Mouse (Mus musculus): Measurements from ENCODE around the gene Etv1. TPM values are rescaled to one million over a fixed set of nuclear protein-coding genes. Genes with fewer than 3 reads are reported as not detected.

Gene Etv1
- 10 to 100 TPM; 79.8 to 84.4 TPM for total RNA-seq (2021)
- long read RNA-seq, experiment 1, full-length matches to known transcripts, result 5 of 13 reads
- long read RNA-seq, experiment 1, partial matches to known transcripts, result 6 of 13 reads
- long read RNA-seq, experiment 1, other reads (novel, unspliced or antisense), result 2 of 13 reads
- long read RNA-seq, experiment 2, full-length matches to known transcripts, result 16 of 22 reads
- long read RNA-seq, experiment 2, partial matches to known transcripts, result 4 of 22 reads
- long read RNA-seq, experiment 2, other reads (novel, unspliced or antisense), result 2 of 22 reads

GRCm38 (mm10) chr12:38779186-38779777 lies at the start of gene Etv1:
Gene Etv1 (plus strand): TSS chr12:38779380.
- peak in 1 of 2 experiments; percentile 40 for DNase-seq (ENCODE audit: low spot score in 2 of 2)
- Histone ChIP-seq H3K27ac (peak within 1 kb of the TSS; percentile 96), H3K4me3 (peak within 1 kb of the TSS; percentile 74)
- TF ChIP-seq CTCF (conservative IDR thresholded peaks at IDR 0.05), result no peak

- no peak overlapping the region for H3K4me3 ChIP-seq
- no peak for DNase-seq (ENCODE audit: low spot score in 2 of 2)
- no peak for TF ChIP-seq CTCF (conservative IDR thresholded peaks at IDR 0.05)
These were observed 49.5 kb upstream of the Etv1 start for GRCm38 (mm10) chr12:38729661-38730060.

GRCm38 (mm10) chr12:38730791-38731190 lies 48.4 kb upstream of the Etv1 start:
- Histone ChIP-seq H3K27ac (no peak overlapping the region), H3K4me3 (no peak overlapping the region)
- no peak for TF ChIP-seq CTCF (conservative IDR thresholded peaks at IDR 0.05)
- DNase-seq (ENCODE audit: low spot score in 2 of 2), result no peak

More at GRCm38 (mm10) chr12:38729661-38730060, 49.5 kb upstream of the Etv1 start:
- H3K27ac ChIP-seq, result no peak overlapping the region

- no peak for DNase-seq (ENCODE audit: low spot score in 2 of 2)
- Histone ChIP-seq H3K27ac (no peak overlapping the region), H3K4me3 (no peak overlapping the region)
- TF ChIP-seq CTCF (conservative IDR thresholded peaks at IDR 0.05), result no peak
These were observed 19.9 kb upstream of the Etv1 start for GRCm38 (mm10) chr12:38759322-38759721.

- no peak overlapping the region for H3K4me3 ChIP-seq
- no peak for TF ChIP-seq CTCF (conservative IDR thresholded peaks at IDR 0.05)
- H3K27ac ChIP-seq, result no peak overlapping the region
- no peak for DNase-seq (ENCODE audit: low spot score in 2 of 2)
These were observed 1.9 kb upstream of the Etv1 start for GRCm38 (mm10) chr12:38777316-38777715.

GRCm38 (mm10) chr12:38777957-38778298 lies 1.3 kb upstream of the Etv1 start:
- no peak for TF ChIP-seq CTCF (conservative IDR thresholded peaks at IDR 0.05)
- no peak for DNase-seq (ENCODE audit: low spot score in 2 of 2)
- Histone ChIP-seq H3K27ac (no peak overlapping the region), H3K4me3 (peak overlapping the region; percentile 74)

- DNase-seq (ENCODE audit: low spot score in 2 of 2), result peak; percentile 75 to 85
- Histone ChIP-seq H3K27ac (peak overlapping the region; percentile 96), H3K4me3 (peak overlapping the region; percentile 74)
- peak; percentile 56 for TF ChIP-seq CTCF (conservative IDR thresholded peaks at IDR 0.05)
These were observed 693 bp upstream of the Etv1 start for GRCm38 (mm10) chr12:38778299-38779075.

- peak; percentile 71 to 85 for DNase-seq (ENCODE audit: low spot score in 2 of 2)
- TF ChIP-seq CTCF (conservative IDR thresholded peaks at IDR 0.05), result peak; percentile 74
- Histone ChIP-seq H3K4me3 (peak overlapping the region; percentile 74), H3K27ac (peak overlapping the region; percentile 96)
These were observed 1.1 kb downstream of the Etv1 start for GRCm38 (mm10) chr12:38780006-38780954.

GRCm38 (mm10) chr12:38780955-38781304 lies 1.8 kb downstream of the Etv1 start:
- Histone ChIP-seq H3K27ac (peak overlapping the region; percentile 96), H3K4me3 (peak overlapping the region; percentile 74)
- no peak; the same call in 1 of the 2 replicates for TF ChIP-seq CTCF (conservative IDR thresholded peaks at IDR 0.05)
- DNase-seq (ENCODE audit: low spot score in 2 of 2), result no peak

- H3K4me3 ChIP-seq, result peak overlapping the region; percentile 74
- peak overlapping the region; percentile 96; the same call in 1 of the 2 replicates for H3K27ac ChIP-seq
- DNase-seq (ENCODE audit: low spot score in 2 of 2), result no peak
- no peak for TF ChIP-seq CTCF (conservative IDR thresholded peaks at IDR 0.05)
These were observed 2.5 kb downstream of the Etv1 start for GRCm38 (mm10) chr12:38781686-38782085.

- no peak overlapping the region; the same call in 1 of the 2 replicates for H3K27ac ChIP-seq
- H3K4me3 ChIP-seq, result peak overlapping the region; percentile 29
- no peak for TF ChIP-seq CTCF (conservative IDR thresholded peaks at IDR 0.05)
- no peak for DNase-seq (ENCODE audit: low spot score in 2 of 2)
These were observed 4.1 kb downstream of the Etv1 start for GRCm38 (mm10) chr12:38783291-38783690.

- no peak for DNase-seq (ENCODE audit: low spot score in 2 of 2)
- peak overlapping the region; percentile 19; the same call in 1 of the 2 replicates for H3K4me3 ChIP-seq
- no peak overlapping the region for H3K27ac ChIP-seq
- TF ChIP-seq CTCF (conservative IDR thresholded peaks at IDR 0.05), result no peak
These were observed 5.0 kb downstream of the Etv1 start for GRCm38 (mm10) chr12:38784221-38784620.

Measured in layer of hippocampus, adult 2 months (tissue).